Mouse (Mus musculus): Measurements from ENCODE around the gene Vegfc.

Gene Vegfc

GRCm38 (mm10) chr8:54077271-54078120 lies at the start of gene Vegfc:
Vegfc (plus strand) TSS chr8:54077606.
- DNase-seq: peak; percentile 25 to 27

GRCm38 (mm10) chr8:54034584-54034983 lies 42.8 kb upstream of the Vegfc start:
- DNase-seq: no peak

DNA sequence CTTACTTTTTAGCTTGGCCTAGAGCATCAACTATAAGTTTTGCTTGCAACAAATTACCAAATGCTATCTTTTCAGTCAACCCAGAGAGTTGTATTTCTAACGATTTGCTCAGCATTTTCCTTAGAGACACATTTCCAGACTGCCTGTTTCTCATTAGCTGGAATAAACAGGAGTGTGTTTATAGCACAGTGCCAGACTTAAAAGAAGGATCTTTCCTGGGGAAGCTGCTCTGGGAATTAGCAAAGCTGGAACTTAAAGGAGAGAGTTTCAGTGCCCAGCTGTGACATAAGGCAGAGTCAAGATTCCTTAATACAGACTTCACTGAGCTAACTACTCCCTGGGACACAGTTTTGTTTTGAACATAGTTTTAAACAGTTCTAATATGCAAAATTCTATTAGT lies 34.8 kb upstream of the Vegfc start:
- no peak for DNase-seq

DNA sequence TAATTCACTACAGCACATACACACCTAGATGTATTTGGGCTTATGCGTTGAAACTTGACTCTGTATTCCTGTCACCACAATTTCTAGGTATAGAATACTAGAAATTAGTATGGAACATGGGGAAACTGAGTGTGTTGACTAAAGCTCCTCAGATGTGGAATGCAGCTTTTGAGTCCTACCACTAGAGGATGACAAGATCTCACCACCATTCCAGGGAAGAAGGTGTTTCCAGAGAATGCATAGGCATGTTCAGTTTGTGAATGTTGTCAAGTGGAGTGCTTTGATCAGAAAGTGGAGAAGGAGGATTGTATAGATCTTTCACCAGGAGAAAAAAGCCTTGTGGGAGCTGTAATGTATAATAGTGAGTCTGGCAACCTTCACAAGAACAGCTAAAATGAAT lies 33.9 kb upstream of the Vegfc start:
- DNase-seq: no peak

DNA sequence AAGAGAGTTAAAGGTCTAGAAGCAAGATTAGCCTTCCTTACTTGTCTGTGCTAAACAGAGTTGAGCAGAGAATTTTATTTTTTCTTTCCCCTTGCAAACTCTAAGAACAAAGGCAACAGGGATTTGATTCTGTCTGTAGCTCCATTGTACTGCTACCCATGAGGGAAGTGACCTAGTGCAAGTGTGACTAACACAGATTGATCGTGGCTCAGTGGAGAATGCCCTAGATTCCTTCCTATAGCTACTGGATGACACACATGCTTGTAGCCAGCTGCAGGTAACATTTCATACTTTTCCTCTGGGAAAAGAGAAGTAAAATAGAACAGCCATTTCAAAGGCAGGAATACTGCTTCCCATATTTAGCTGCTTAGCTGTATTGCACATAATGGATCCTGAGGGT lies 24.2 kb upstream of the Vegfc start:
- no peak for DNase-seq

DNA sequence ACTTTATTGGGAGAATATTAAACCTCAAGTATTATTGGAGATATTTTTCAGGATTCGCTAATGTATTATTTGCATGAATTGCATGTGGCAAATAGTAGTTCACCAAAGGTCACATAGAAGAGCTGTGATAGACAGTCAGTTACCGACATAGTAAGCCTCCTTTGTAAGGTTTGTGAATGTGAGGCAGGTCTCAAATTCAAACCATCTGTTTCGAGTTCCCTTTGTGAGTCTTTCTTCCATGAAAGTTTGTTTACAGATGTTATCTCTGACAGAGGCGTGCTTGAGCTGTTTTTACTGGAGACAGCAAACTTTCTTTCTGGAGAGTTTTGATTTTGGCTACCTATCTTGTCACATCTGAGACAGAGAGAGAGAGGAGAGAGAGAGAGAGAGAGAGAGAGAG lies 11.9 kb upstream of the Vegfc start:
- DNase-seq: no peak

DNA sequence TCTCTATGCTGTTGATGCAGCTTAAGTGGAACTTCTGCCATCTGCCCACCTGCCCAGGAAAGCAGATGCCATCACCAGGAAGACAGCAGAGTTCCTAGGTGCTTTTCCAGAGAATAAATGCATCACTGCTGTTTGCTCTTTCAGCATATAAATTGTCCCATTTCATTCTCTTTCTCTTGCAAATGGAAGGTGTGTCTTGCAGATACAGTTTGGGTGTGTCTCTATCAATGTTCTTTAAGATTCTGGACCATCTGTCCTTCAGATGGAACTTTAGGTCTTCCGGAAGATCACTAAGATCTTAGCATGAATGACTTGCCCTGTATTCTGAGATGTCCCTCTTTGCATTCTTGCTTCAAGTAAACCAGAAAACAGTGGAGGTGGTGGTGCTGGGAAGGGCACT lies 1.1 kb upstream of the Vegfc start:
- no peak for DNase-seq

GRCm38 (mm10) chr8:54076791-54077270 lies 575 bp upstream of the Vegfc start:
- DNase-seq: peak; percentile 40 to 56

DNA sequence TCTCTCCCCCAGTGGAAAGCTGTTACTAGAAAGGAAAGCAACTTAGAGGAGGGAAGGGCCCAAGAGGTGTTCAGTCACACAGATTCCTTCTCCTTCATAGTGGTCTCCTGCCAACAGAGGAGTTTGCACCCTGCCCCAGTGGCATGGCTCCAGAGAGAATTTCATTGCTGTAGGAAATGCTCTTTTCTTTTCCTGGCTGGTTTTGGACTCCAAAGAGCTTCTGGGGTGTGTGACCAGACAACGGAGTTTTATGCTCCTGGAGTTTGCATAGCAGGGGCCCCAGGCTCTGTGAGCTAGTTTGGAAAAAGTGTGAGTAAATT lies 675 bp downstream of the Vegfc start:
- no peak for DNase-seq

DNA sequence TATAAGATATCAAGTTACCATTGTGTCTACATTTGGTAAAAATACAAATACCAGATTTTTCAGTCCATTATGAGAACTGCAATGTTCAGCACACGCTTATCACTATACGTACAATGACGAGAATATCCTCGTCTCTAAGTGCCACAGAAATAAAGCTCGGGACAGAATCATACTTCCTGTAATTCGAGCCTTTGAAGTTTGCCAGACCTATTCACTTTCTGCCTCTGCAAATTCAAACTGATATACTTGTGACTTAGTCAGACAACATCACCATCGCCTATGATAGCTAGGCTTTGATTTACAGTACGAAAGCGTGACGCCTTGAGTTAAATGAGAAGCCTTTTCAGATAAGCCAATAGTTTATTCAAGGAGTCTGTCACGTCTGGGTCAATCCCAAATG lies 1.6 kb downstream of the Vegfc start:
- DNase-seq: no peak

- no peak for DNase-seq
These were observed 2.2 kb downstream of the Vegfc start for GRCm38 (mm10) chr8:54079601-54080000.

DNA sequence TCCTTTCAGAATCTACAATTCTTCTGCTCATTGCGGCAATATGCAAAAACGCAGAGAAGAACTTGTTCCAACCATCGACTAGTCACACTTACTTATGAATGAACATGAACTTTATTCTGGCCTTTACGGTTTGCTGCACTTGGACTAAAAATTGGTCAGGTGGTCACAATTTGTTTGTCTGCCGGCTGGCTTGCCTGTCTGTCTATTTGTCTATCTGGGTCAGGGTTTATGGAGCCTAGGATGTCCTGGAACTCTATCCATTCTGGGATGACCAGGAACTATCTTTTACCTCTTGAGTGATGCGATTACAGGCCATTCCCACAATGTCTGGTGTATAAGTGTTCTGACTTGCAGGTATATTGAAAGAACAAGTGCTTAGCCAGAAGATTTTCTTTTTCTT lies 8.5 kb downstream of the Vegfc start:
- no peak for DNase-seq

DNA sequence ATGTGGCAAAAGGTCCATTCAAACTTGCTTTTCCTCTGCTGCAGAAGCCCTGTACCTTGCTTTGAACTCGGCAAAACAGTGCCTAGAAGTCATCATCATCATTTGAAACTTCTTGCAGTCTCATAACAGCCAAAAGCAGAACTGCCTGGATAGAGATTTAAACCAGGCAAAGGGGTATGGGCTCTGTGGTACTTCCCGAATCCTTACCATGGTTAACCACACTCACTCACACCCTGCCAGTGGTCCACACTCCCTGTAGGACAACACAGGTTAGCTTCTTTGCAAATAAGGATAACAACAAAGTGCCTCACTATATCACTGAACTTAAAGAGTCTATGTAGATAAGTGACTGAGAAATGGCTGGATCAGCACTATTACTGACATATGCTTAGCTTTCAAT lies 9.7 kb downstream of the Vegfc start:
- no peak for DNase-seq

DNA sequence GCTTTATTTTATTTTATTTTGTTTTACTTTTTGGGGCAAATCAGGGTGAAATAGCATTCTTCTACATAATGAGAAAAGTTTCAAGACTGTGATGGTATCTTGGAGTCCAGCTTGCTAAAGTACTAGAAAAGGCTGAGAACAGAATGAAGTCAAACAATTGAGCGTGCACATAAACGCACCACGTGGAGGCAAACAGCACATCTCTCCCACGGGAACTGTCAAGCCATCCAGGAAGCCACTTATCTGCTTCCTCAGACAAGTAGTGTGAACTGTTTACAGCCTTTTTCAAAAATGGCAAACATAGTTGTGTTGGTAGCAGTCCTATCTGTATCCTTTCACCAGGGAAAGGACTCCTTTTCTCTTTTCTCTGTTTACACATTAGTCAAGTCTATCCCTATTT lies 11.8 kb downstream of the Vegfc start:
- DNase-seq: no peak

GRCm38 (mm10) chr8:54089901-54090300 lies 12.5 kb downstream of the Vegfc start:
- no peak for DNase-seq

GRCm38 (mm10) chr8:54100058-54100457 lies 22.7 kb downstream of the Vegfc start:
- no peak for DNase-seq

- DNase-seq: no peak
These were observed 37.2 kb downstream of the Vegfc start for GRCm38 (mm10) chr8:54114581-54114980.

- no peak for DNase-seq
These were observed 42.7 kb downstream of the Vegfc start for GRCm38 (mm10) chr8:54120115-54120514.

DNA sequence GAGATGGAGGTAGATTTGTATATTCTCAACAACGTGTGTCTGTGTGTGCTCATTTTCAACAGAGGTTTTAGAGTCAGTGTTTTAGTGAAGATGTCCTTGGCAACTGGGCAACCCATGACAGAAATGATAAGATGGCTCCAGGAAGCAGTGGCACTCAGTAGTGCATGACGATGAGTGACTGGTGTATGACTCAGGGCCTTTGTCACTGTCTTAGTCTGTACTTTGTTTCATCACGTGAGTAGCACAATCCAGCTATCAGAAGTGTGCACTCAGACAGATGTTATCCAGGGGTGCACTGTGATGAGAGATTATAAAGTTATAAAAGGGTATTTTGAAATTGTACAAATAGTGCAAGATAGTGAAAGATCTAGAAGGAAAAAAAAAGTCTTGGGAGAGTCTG lies 44.5 kb downstream of the Vegfc start:
- DNase-seq: no peak

- DNase-seq: no peak
These were observed 44.9 kb downstream of the Vegfc start for GRCm38 (mm10) chr8:54122345-54122744.

GRCm38 (mm10) chr8:54130558-54130957 lies 53.2 kb downstream of the Vegfc start:
- DNase-seq: no peak

DNA sequence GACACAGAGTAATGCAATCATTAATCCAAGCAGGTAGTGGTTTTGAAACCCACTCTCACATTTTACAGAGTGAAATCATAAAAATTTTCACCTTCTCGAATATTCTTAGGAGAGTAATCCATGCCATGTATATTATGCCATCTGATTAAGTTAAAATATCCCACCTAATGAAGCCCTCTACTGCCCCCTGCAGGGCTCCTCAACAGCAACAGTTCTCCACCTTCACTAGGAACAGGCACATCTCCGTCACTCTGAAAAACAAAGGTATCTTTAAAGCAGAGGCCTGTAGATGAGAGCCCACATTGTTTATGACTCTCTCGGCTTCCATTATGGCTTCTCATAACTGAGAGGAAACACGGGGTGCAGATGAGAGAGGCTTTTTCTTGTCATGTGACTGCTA lies 75.8 kb downstream of the Vegfc start:
- peak; percentile 9 to 23 for DNase-seq

DNA sequence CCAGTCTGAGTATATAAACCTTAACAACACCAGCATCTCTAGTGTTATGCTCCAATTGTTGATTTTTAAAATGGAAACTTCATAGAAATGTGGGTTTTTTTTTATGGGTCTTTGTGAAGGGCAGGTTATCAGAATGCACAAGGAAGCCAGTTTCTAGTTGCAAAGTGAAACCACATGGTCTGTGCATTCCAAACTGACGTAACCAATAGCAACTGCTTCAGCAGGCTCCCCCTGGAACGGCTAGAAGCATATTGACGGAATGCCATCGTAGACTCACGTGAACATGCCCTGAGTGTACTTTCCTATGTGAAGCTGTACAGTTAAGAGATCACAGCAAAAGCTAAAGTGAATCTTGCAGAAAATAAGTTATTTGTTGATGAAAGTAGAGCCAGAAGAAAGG lies 86.1 kb downstream of the Vegfc start:
- DNase-seq: no peak

- DNase-seq: no peak
These were observed 107.9 kb downstream of the Vegfc start for GRCm38 (mm10) chr8:54185336-54185735.

- no peak for DNase-seq
These were observed 108.5 kb downstream of the Vegfc start for GRCm38 (mm10) chr8:54185927-54186326.
